Mouse (Mus musculus) intestine, embryonic 16.5 days (tissue): Measurements from ENCODE around the gene Trio. TPM values are rescaled to one million over a fixed set of nuclear protein-coding genes. Genes with fewer than 3 reads are reported as not detected.

Experiments
- ATAC-seq: fragments of 200-750 bp; cut with Nextera tagmentation; 2 replicates; pipeline ENCODE4 v1.8.0; 2017; ENCODE audit warnings: moderate TSS enrichment, moderate library complexity
- H3K27ac ChIP-seq: fragments of 300-500 bp; sonication (generic); 2 replicates; pipeline ENCODE4 v1.5.1; 2014; ENCODE audit warnings: mild to moderate bottlenecking, low read length
- H3K27me3 ChIP-seq: fragments of 300-500 bp; sonication (generic); replicated peaks from 2 replicates; pipeline ENCODE4 v1.6.1; 2014; ENCODE audit warnings: low read length, control low read depth, mixed read lengths; ENCODE audit not compliant: control insufficient read depth, insufficient read depth
- H3K36me3 ChIP-seq: fragments of 300-500 bp; sonication (generic); 2 replicates; pipeline ENCODE4 v1.6.1; 2014; ENCODE audit warnings: low read length, control low read depth; ENCODE audit not compliant: control insufficient read depth, insufficient read depth
- H3K4me1 ChIP-seq: fragments of 300-500 bp; sonication (generic); 2 replicates; pipeline ENCODE4 v1.6.1; 2014; ENCODE audit warnings: low read length, control low read depth, mixed read lengths; ENCODE audit not compliant: control insufficient read depth, insufficient read depth
- H3K4me2 ChIP-seq: fragments of 300-500 bp; sonication (generic); 2 replicates; pipeline ENCODE4 v1.6.1; 2014; ENCODE audit warnings: low read depth, low read length, control low read depth
- H3K4me3 ChIP-seq: fragments of 300-500 bp; sonication (generic); 2 replicates; pipeline ENCODE4 v1.5.1; 2014; ENCODE audit warnings: mild to moderate bottlenecking, low read length
- H3K9ac ChIP-seq: fragments of 300-500 bp; sonication (generic); 2 replicates; pipeline ENCODE4 v1.6.1; 2014; ENCODE audit warnings: low read depth, low read length
- H3K9me3 ChIP-seq: fragments of 300-500 bp; sonication (generic); 2 replicates; pipeline ENCODE4 v1.6.1; 2016; ENCODE audit warnings: low read length, control low read depth; ENCODE audit not compliant: control insufficient read depth
- WGBS: fragments of 180-500 bp; shearing (Covaris S2); extraction: QIAGEN DNeasy Blood & Tissue Kit; methylation state at CpG from one replicate; pipeline ENCODE4 v1.1.7; 2014; 5-methylcytosine and 5-hydroxymethylcytosine counted together
- polyA plus RNA-seq: library from polyadenylated mRNA; unstranded; fragments of >200 nt; fragmentation: Nextera tagmentation; extraction: Ambion mirVana; gene quantifications from 2 replicates; pipeline ENCODE4 v1.2.1, GENCODE M21; 2015

Gene Trio
- polyA plus RNA-seq, 1 experiment from 2014 or later: 13.4 TPM

- H3K27ac ChIP-seq: no peak overlapping the region
- H3K27me3 ChIP-seq: no peaks in the 10 kb centered on the region
- H3K4me3 ChIP-seq: no peak overlapping the region
- no peak overlapping the region for H3K4me2 ChIP-seq
- H3K9ac ChIP-seq: no peak overlapping the region
- WGBS: 44% methylated on average over 11 of the region's 11 CpGs
- no peak for ATAC-seq
- H3K36me3 ChIP-seq: no peaks in the 10 kb centered on the region
- peaks cover 42% of the 10 kb centered on the region for H3K4me1 ChIP-seq
- H3K9me3 ChIP-seq: no peaks in the 10 kb centered on the region
Measured at GRCm38 (mm10) chr15:27792473-27792872, 233.2 kb downstream of the Trio start.

- Histone ChIP-seq H3K4me1 (peaks cover 32% of the 10 kb centered on the region), H3K9me3 (no peaks in the 10 kb centered on the region), H3K27ac (no peak overlapping the region), H3K4me3 (no peak overlapping the region), H3K9ac (no peak overlapping the region), H3K36me3 (no peaks in the 10 kb centered on the region), H3K4me2 (no peak overlapping the region), H3K27me3 (no peaks in the 10 kb centered on the region)
- 86% methylated on average over 5 of the region's 5 CpGs for WGBS
- ATAC-seq: no peak
Measured at GRCm38 (mm10) chr15:27791141-27791540, 234.5 kb downstream of the Trio start.

GRCm38 (mm10) chr15:27790699-27791098 lies 234.9 kb downstream of the Trio start:
- 80% methylated on average over 6 of the region's 6 CpGs for WGBS
- H3K9ac ChIP-seq: no peak overlapping the region
- H3K27ac ChIP-seq: no peak overlapping the region
- H3K4me2 ChIP-seq: no peak overlapping the region
- no peaks in the 10 kb centered on the region for H3K36me3 ChIP-seq
- ATAC-seq: no peak
- no peaks in the 10 kb centered on the region for H3K27me3 ChIP-seq
- peaks cover 30% of the 10 kb centered on the region for H3K4me1 ChIP-seq
- no peaks in the 10 kb centered on the region for H3K9me3 ChIP-seq
- no peak overlapping the region for H3K4me3 ChIP-seq

GRCm38 (mm10) chr15:27789325-27789724 lies 236.3 kb downstream of the Trio start:
- Histone ChIP-seq H3K4me3 (no peak overlapping the region), H3K9ac (no peak overlapping the region; the same call in 1 of the 2 replicates), H3K9me3 (no peaks in the 10 kb centered on the region), H3K27me3 (no peaks in the 10 kb centered on the region), H3K36me3 (no peaks in the 10 kb centered on the region), H3K27ac (no peak overlapping the region), H3K4me1 (peaks cover 44% of the 10 kb centered on the region), H3K4me2 (no peak overlapping the region)
- no peak for ATAC-seq
- 67% methylated on average over 3 of the region's 3 CpGs for WGBS

GRCm38 (mm10) chr15:27788122-27788759 lies 237.4 kb downstream of the Trio start:
- 38% methylated on average over 17 of the region's 17 CpGs for WGBS
- H3K4me1 ChIP-seq: peaks cover 52% of the 10 kb centered on the region
- no peaks in the 10 kb centered on the region for H3K9me3 ChIP-seq
- H3K27ac ChIP-seq: peak overlapping the region; percentile 87
- H3K9ac ChIP-seq: peak overlapping the region; percentile 65
- H3K36me3 ChIP-seq: no peaks in the 10 kb centered on the region
- ATAC-seq: peak; percentile 65
- H3K4me2 ChIP-seq: peak overlapping the region; percentile 44
- H3K27me3 ChIP-seq: no peaks in the 10 kb centered on the region
- H3K4me3 ChIP-seq: peak overlapping the region; percentile 49

- peak overlapping the region; percentile 44 for H3K4me2 ChIP-seq
- H3K9me3 ChIP-seq: no peaks in the 10 kb centered on the region
- WGBS: 65% methylated on average over 4 of the region's 4 CpGs
- H3K9ac ChIP-seq: peak overlapping the region; percentile 65
- peak overlapping the region; percentile 87; the same call in 1 of the 2 replicates for H3K27ac ChIP-seq
- ATAC-seq: no peak
- H3K27me3 ChIP-seq: no peaks in the 10 kb centered on the region
- H3K4me1 ChIP-seq: peaks cover 52% of the 10 kb centered on the region
- peak overlapping the region; percentile 49 for H3K4me3 ChIP-seq
- H3K36me3 ChIP-seq: no peaks in the 10 kb centered on the region
Measured at GRCm38 (mm10) chr15:27787151-27787550, 238.5 kb downstream of the Trio start.

- 48% methylated on average over 11 of the region's 11 CpGs for WGBS
- H3K4me2 ChIP-seq: peak overlapping the region; percentile 44
- H3K9ac ChIP-seq: 0 out of 2 replicates have a peak overlapping the region, but pooled peaks have one; percentile 21
- peaks cover 52% of the 10 kb centered on the region for H3K4me1 ChIP-seq
- no peaks in the 10 kb centered on the region for H3K27me3 ChIP-seq
- no peaks in the 10 kb centered on the region for H3K9me3 ChIP-seq
- peak overlapping the region; percentile 49 for H3K4me3 ChIP-seq
- no peak for ATAC-seq
- no peak overlapping the region for H3K27ac ChIP-seq
- H3K36me3 ChIP-seq: no peaks in the 10 kb centered on the region
Measured at GRCm38 (mm10) chr15:27786418-27786817, 239.2 kb downstream of the Trio start.

GRCm38 (mm10) chr15:27785280-27786001 lies 240.2 kb downstream of the Trio start:
- Histone ChIP-seq H3K9me3 (no peaks in the 10 kb centered on the region), H3K4me3 (peak overlapping the region; percentile 3; the same call in 1 of the 2 replicates), H3K27me3 (no peaks in the 10 kb centered on the region), H3K4me2 (peak overlapping the region; percentile 51), H3K4me1 (peaks cover 57% of the 10 kb centered on the region), H3K36me3 (no peaks in the 10 kb centered on the region), H3K27ac (peak overlapping the region; percentile 88), H3K9ac (no peak overlapping the region)
- WGBS: 33% methylated on average over 12 of the region's 12 CpGs
- ATAC-seq: peak; percentile 55

- peaks cover 60% of the 10 kb centered on the region for H3K4me1 ChIP-seq
- ATAC-seq: peak; percentile 79
Measured at GRCm38 (mm10) chr15:27784126-27784563, 241.5 kb downstream of the Trio start.

More at GRCm38 (mm10) chr15:27784126-27784563, 241.5 kb downstream of the Trio start:
- Histone ChIP-seq H3K27ac (peak overlapping the region; percentile 88), H3K9me3 (no peaks in the 10 kb centered on the region), H3K4me2 (peak overlapping the region; percentile 51), H3K27me3 (no peaks in the 10 kb centered on the region), H3K9ac (peak overlapping the region; percentile 50), H3K36me3 (no peaks in the 10 kb centered on the region), H3K4me3 (peak overlapping the region; percentile 21)
- WGBS: 16% methylated on average over 10 of the region's 10 CpGs
